Mouse (Mus musculus): ENCODE data around the gene Hist1h1a.

The Hist1h1a gene

GRCm38 (mm10) chr13:23744421-23745380, 18.8 kb upstream of the Hist1h1a start:
- no peak for DNase-seq

GRCm38 (mm10) chr13:23745381-23746161, 17.9 kb upstream of the Hist1h1a start, which contains the start of gene Hist1h3c:
Gene Hist1h3c, minus strand, starts transcription at chr13:23745602.
- DNase-seq = peak; percentile 91

- peak; percentile 75 for DNase-seq
Measured at GRCm38 (mm10) chr13:23746201-23747080, 17.0 kb upstream of the Hist1h1a start, which contains the start of gene Hist1h2bb. Gene Hist1h2bb, plus strand, starts transcription at chr13:23746734.

- no peak for DNase-seq
Measured at GRCm38 (mm10) chr13:23747081-23747891, 16.2 kb upstream of the Hist1h1a start.

GRCm38 (mm10) chr13:23747892-23748288, 15.6 kb upstream of the Hist1h1a start:
- no peak for DNase-seq

- no peak for DNase-seq
Measured at GRCm38 (mm10) chr13:23749563-23750121, 13.8 kb upstream of the Hist1h1a start.

- peak; percentile 39 for DNase-seq
Measured at GRCm38 (mm10) chr13:23750839-23751477, 12.5 kb upstream of the Hist1h1a start, which contains the start of gene Hist1h2ab. Gene Hist1h2ab, plus strand, starts transcription at chr13:23751126.

- DNase-seq = no peak
Measured at GRCm38 (mm10) chr13:23751478-23751956, 11.9 kb upstream of the Hist1h1a start.

- peak; percentile 92 for DNase-seq
Measured at GRCm38 (mm10) chr13:23752067-23752741, 11.3 kb upstream of the Hist1h1a start, which contains the start of gene Hist1h3b. Gene Hist1h3b, plus strand, starts transcription at chr13:23752267.

- no peak for DNase-seq
Measured at GRCm38 (mm10) chr13:23752742-23753172, 10.7 kb upstream of the Hist1h1a start.

GRCm38 (mm10) chr13:23753314-23754078, 10.0 kb upstream of the Hist1h1a start:
- no peak for DNase-seq

GRCm38 (mm10) chr13:23755000-23755399, 8.5 kb upstream of the Hist1h1a start:
- DNase-seq = no peak

GRCm38 (mm10) chr13:23756790-23757189, 6.7 kb upstream of the Hist1h1a start, which contains the start of gene Hist1h4b:
Gene Hist1h4b, plus strand, starts transcription at chr13:23757013.
- DNase-seq = peak; percentile 93

GRCm38 (mm10) chr13:23757211-23757773, 6.2 kb upstream of the Hist1h1a start:
- no peak for DNase-seq

GRCm38 (mm10) chr13:23757921-23758320, 5.5 kb upstream of the Hist1h1a start:
- no peak for DNase-seq

GRCm38 (mm10) chr13:23759251-23759771, 4.2 kb upstream of the Hist1h1a start:
- DNase-seq = no peak

GRCm38 (mm10) chr13:23759916-23760239, 3.6 kb upstream of the Hist1h1a start:
- DNase-seq = no peak

All from kidney, postnatal 14 days (tissue).